Mouse (Mus musculus) megakaryocyte, embryonic 14.5 days (primary cell): ENCODE measurements at regions not wholly inside any gene's neighbourhood (a gene's known extent, or its start where the extent isn't known, plus 50 kb on each side); places are given as distances from the start of the nearest gene placed in this dataset.
A peak's percentile ranks its signal among the peaks of the same experiment; 100 is the strongest.

Experiments
- H3K27me3 ChIP-seq: replicated peaks from 2 replicates; pipeline ENCODE3; 2012; ENCODE audit warnings: inconsistent platforms
- H3K36me3 ChIP-seq: replicated peaks from 2 replicates; pipeline ENCODE3; 2012; ENCODE audit warnings: low read length, inconsistent platforms, mixed read lengths
- H3K4me1 ChIP-seq: 2 replicates; pipeline ENCODE4 v1.6.1; 2012; ENCODE audit warnings: inconsistent platforms
- H3K4me3 ChIP-seq: replicated peaks from 2 replicates; pipeline ENCODE3; 2012; ENCODE audit warnings: moderate library complexity, mild to moderate bottlenecking, inconsistent platforms
- H3K9me3 ChIP-seq: 2 replicates; pipeline ENCODE4 v1.6.1; 2012; ENCODE audit warnings: inconsistent platforms
- FLI1 ChIP-seq: IDR thresholded peaks from 2 replicates; pipeline ENCODE4 v1.6.1; 2012; ENCODE audit warnings: low read length, inconsistent platforms, mixed read lengths
- GATA1 ChIP-seq: IDR thresholded peaks from 3 replicates; pipeline ENCODE4 v1.6.1; 2012; ENCODE audit warnings: mixed read lengths, low read length, inconsistent platforms, borderline replicate concordance

DNA sequence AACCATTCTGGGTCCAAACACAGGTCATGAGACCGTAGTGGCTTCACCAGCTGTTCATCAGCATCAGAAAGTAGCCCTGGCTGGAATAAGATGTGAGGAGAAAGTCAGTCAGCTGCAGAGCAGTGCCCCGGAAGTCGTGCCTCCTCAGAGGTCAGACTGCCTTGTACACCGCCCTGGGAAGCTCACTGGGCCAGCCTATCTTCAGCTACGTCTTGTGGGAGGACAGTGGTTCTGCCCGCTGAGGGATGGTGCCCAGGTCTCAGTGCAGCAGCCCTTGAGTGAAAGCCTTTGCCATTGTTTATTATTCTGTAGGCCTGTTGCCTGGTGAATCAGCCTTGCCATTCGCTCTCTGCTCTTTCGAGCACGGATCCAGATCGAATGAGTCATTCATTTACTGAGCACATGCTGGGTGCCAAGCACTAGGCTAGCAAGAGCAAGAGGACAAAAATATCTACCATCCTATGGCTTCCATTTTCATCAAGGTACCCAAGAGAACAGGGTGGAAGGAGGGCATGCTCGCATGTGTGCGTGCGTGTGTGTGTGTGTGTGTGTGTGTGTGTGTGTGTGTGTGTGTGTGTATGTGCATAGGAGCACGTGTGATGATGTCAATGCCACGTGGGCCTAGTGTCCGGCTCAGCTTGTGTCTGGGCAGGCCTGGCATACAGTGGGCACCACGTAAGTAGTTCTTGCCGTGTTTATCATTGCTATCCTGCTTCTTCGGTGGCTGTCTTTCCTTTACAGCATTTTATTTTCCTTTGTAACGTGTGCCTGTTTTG lies 1121.0 kb upstream of the A1bg start:
- TF ChIP-seq GATA1 (no peak), FLI1 (no peak)
- Histone ChIP-seq H3K9me3 (no peaks in the 10 kb centered on the region), H3K4me3 (peak overlapping the region; percentile 64), H3K4me1 (peaks cover 89% of the 10 kb centered on the region), H3K36me3 (peaks cover 54% of the 10 kb centered on the region), H3K27me3 (no peaks in the 10 kb centered on the region)

DNA sequence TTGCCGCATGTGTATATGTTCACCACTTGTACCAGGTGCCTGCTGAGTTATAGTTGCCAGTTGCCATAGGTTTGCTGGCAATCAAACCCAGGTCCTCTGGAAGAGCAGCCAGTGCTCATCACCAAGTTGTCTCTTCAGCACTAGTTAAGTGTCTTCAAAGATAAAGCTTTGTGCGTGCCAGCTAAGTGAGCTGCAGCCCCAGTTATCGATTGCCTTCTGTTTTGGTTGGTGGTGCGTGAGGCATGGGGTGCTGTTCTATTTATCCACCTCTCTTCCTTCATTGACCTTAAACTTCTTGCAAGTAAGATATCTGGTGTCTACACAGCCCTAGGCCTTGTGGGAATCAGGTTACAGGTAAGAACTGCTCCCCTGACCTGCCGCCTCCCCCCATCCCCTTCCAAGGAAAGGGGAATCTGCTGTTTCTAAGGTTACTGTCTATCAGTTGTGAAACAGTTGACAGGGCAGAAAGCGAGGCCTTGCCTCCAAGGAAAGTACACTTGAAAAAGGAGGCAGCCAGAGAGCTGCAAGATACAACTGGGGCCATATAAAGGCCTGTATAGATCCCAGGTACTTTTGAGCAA lies 1120.2 kb upstream of the A1bg start:
- Histone ChIP-seq H3K4me3 (no peak overlapping the region), H3K36me3 (peaks cover 47% of the 10 kb centered on the region), H3K27me3 (no peaks in the 10 kb centered on the region), H3K9me3 (no peaks in the 10 kb centered on the region), H3K4me1 (peaks cover 90% of the 10 kb centered on the region)
- TF ChIP-seq GATA1 (no peak), FLI1 (no peak)
